Mouse (Mus musculus) embryonic facial prominence, embryonic 14.5 days (tissue): ENCODE results near the gene Gm43191. TPM values are rescaled to one million over a fixed set of nuclear protein-coding genes. Genes with fewer than 3 reads are reported as not detected.

Experiments used
- ATAC-seq: fragments of 200-750 bp; cut with Nextera tagmentation; 2 replicates; pipeline ENCODE4 v1.8.0; 2017; ENCODE audit warnings: low read depth, moderate number of reproducible peaks, moderate TSS enrichment
- DNase-seq: peaks from one replicate; pipeline ENCODE4 v3.0.0-alpha.2; 2015; ENCODE audit warnings: low spot score
- H3K27ac ChIP-seq: fragments of 300-500 bp; sonication (generic); replicated peaks from 2 replicates; pipeline ENCODE4 v1.5.1; 2014; ENCODE audit warnings: low read depth, mild to moderate bottlenecking, low read length, moderate library complexity
- H3K27me3 ChIP-seq: fragments of 300-500 bp; sonication (generic); replicated peaks from 2 replicates; pipeline ENCODE4 v1.6.1; 2014; ENCODE audit warnings: low read length; ENCODE audit not compliant: control insufficient read depth, insufficient read depth
- H3K36me3 ChIP-seq: fragments of 300-500 bp; sonication (generic); 2 replicates; pipeline ENCODE4 v1.6.1; 2014; ENCODE audit warnings: low read length, mixed read lengths; ENCODE audit not compliant: control insufficient read depth, insufficient read depth
- H3K4me1 ChIP-seq: fragments of 300-500 bp; sonication (generic); 2 replicates; pipeline ENCODE4 v1.6.1; 2014; ENCODE audit warnings: antibody characterized with exemption, low read length; ENCODE audit not compliant: control insufficient read depth, insufficient read depth
- H3K4me2 ChIP-seq: fragments of 300-500 bp; sonication (generic); 2 replicates; pipeline ENCODE4 v1.6.1; 2014; ENCODE audit warnings: low read depth, mild to moderate bottlenecking, low read length, moderate library complexity, mixed read lengths
- H3K4me3 ChIP-seq: fragments of 300-500 bp; sonication (generic); 2 replicates; pipeline ENCODE4 v1.5.1; 2014; ENCODE audit warnings: low read depth, mild to moderate bottlenecking, low read length
- H3K9ac ChIP-seq: fragments of 300-500 bp; sonication (generic); 2 replicates; pipeline ENCODE4 v1.6.1; 2014; ENCODE audit warnings: low read depth, mild to moderate bottlenecking, low read length, moderate library complexity, mixed read lengths
- H3K9me3 ChIP-seq: fragments of 300-500 bp; sonication (generic); 2 replicates; pipeline ENCODE4 v1.6.1; 2016; ENCODE audit warnings: low read length; ENCODE audit not compliant: control insufficient read depth
- WGBS: fragments of 180-500 bp; shearing (Covaris S2); extraction: QIAGEN DNeasy Blood & Tissue Kit; methylation state at CpG from one replicate; pipeline ENCODE4 v1.1.7; 2014; 5-methylcytosine and 5-hydroxymethylcytosine counted together
- polyA plus RNA-seq: library from polyadenylated mRNA; unstranded; fragments of >200 nt; fragmentation: Nextera tagmentation; extraction: Ambion mirVana; gene quantifications from 2 replicates; pipeline ENCODE4 v1.2.1, GENCODE M21; 2014

Gene Gm43191
- polyA plus RNA-seq, 1 experiment from 2014 or later, result not detected

- peak overlapping the region; percentile 82 for H3K4me2 ChIP-seq
- no peaks in the 10 kb centered on the region for H3K27me3 ChIP-seq
- under 1% methylated on average over 54 of the region's 85 CpGs for WGBS
Observed at GRCm38 (mm10) chr3:116711624-116712435, 30.8 kb upstream of the Gm43191 start.

GRCm38 (mm10) chr3:116710941-116711340, 29.9 kb upstream of the Gm43191 start:
- ATAC-seq (no peak), DNase-seq (peak; percentile 2)
- WGBS, result 50% methylated on average over 9 of the region's 9 CpGs

More at GRCm38 (mm10) chr3:116711624-116712435, 30.8 kb upstream of the Gm43191 start:
- Histone ChIP-seq H3K9me3 (no peaks in the 10 kb centered on the region), H3K9ac (peak overlapping the region; percentile 97), H3K4me1 (peaks cover 10% of the 10 kb centered on the region), H3K27ac (peak overlapping the region; percentile 71), H3K4me3 (peak overlapping the region; percentile 96), H3K36me3 (no peaks in the 10 kb centered on the region)
- ATAC-seq, result peak; percentile 92
- peak; percentile 67 for DNase-seq

GRCm38 (mm10) chr3:116705637-116706204, 24.7 kb upstream of the Gm43191 start:
- H3K27me3 ChIP-seq, result no peaks in the 10 kb centered on the region
- WGBS, result 94% methylated on average over 1 of the region's 1 CpGs
- ATAC-seq (no peak), DNase-seq (no peak)
- no peak overlapping the region for H3K27ac ChIP-seq
- no peak overlapping the region for H3K9ac ChIP-seq
- peaks cover under 1% of the 10 kb centered on the region for H3K4me1 ChIP-seq
- no peaks in the 10 kb centered on the region for H3K36me3 ChIP-seq
- H3K9me3 ChIP-seq, result no peaks in the 10 kb centered on the region
- no peak overlapping the region for H3K4me3 ChIP-seq
- no peak overlapping the region for H3K4me2 ChIP-seq

More at GRCm38 (mm10) chr3:116710941-116711340, 29.9 kb upstream of the Gm43191 start:
- no peaks in the 10 kb centered on the region for H3K27me3 ChIP-seq
- no peaks in the 10 kb centered on the region for H3K36me3 ChIP-seq
- no peaks in the 10 kb centered on the region for H3K9me3 ChIP-seq
- peak overlapping the region; percentile 82 for H3K4me2 ChIP-seq
- H3K4me3 ChIP-seq, result peak overlapping the region; percentile 96
- H3K4me1 ChIP-seq, result peaks cover 10% of the 10 kb centered on the region
- H3K27ac ChIP-seq, result no peak overlapping the region
- peak overlapping the region; percentile 97 for H3K9ac ChIP-seq

GRCm38 (mm10) chr3:116703835-116704234, 22.8 kb upstream of the Gm43191 start:
- no peaks in the 10 kb centered on the region for H3K36me3 ChIP-seq
- H3K4me2 ChIP-seq, result no peak overlapping the region
- H3K9ac ChIP-seq, result no peak overlapping the region
- DNase-seq (no peak), ATAC-seq (no peak)
- H3K27me3 ChIP-seq, result no peaks in the 10 kb centered on the region
- H3K9me3 ChIP-seq, result no peaks in the 10 kb centered on the region
- H3K4me3 ChIP-seq, result no peak overlapping the region
- WGBS, result 92% methylated on average over 5 of the region's 5 CpGs
- H3K4me1 ChIP-seq, result no peaks in the 10 kb centered on the region
- no peak overlapping the region for H3K27ac ChIP-seq

GRCm38 (mm10) chr3:116702647-116703272, 21.7 kb upstream of the Gm43191 start:
- H3K4me3 ChIP-seq, result no peak overlapping the region
- H3K9ac ChIP-seq, result no peak overlapping the region
- H3K4me1 ChIP-seq, result no peaks in the 10 kb centered on the region
- DNase-seq, result no peak
- H3K36me3 ChIP-seq, result no peaks in the 10 kb centered on the region
- ATAC-seq, result no peak
- no peak overlapping the region for H3K4me2 ChIP-seq
- H3K9me3 ChIP-seq, result no peaks in the 10 kb centered on the region
- H3K27me3 ChIP-seq, result no peaks in the 10 kb centered on the region
- no peak overlapping the region for H3K27ac ChIP-seq
- 93% methylated on average over 1 of the region's 1 CpGs for WGBS

- no peaks in the 10 kb centered on the region for H3K9me3 ChIP-seq
- H3K4me2 ChIP-seq, result no peak overlapping the region
- H3K4me1 ChIP-seq, result no peaks in the 10 kb centered on the region
- no peak overlapping the region for H3K27ac ChIP-seq
- H3K27me3 ChIP-seq, result no peaks in the 10 kb centered on the region
- 91% methylated on average over 4 of the region's 4 CpGs for WGBS
- ATAC-seq, result no peak
- DNase-seq, result no peak
- no peak overlapping the region for H3K9ac ChIP-seq
- H3K36me3 ChIP-seq, result no peaks in the 10 kb centered on the region
- H3K4me3 ChIP-seq, result no peak overlapping the region
Observed at GRCm38 (mm10) chr3:116701601-116702000, 20.5 kb upstream of the Gm43191 start.

- Histone ChIP-seq H3K4me1 (no peaks in the 10 kb centered on the region), H3K9me3 (no peaks in the 10 kb centered on the region), H3K36me3 (peaks cover 8% of the 10 kb centered on the region; the same call in 1 of the 2 replicates), H3K4me3 (no peak overlapping the region), H3K4me2 (no peak overlapping the region), H3K9ac (no peak overlapping the region), H3K27ac (no peak overlapping the region), H3K27me3 (no peaks in the 10 kb centered on the region)
- ATAC-seq (no peak), DNase-seq (peak; percentile 18)
- WGBS, result 65% methylated on average over 2 of the region's 2 CpGs
Observed at GRCm38 (mm10) chr3:116698786-116699185, 17.7 kb upstream of the Gm43191 start.

GRCm38 (mm10) chr3:116695666-116695985, 14.6 kb upstream of the Gm43191 start:
- whole genome bisulfite sequencing, result 86% methylated on average over 2 of the region's 2 CpGs
- ATAC-seq, result no peak
- H3K27ac ChIP-seq, result no peak overlapping the region
- H3K4me2 ChIP-seq, result no peak overlapping the region
- no peaks in the 10 kb centered on the region for H3K27me3 ChIP-seq
- no peak overlapping the region for H3K9ac ChIP-seq
- H3K4me1 ChIP-seq, result no peaks in the 10 kb centered on the region
- H3K36me3 ChIP-seq, result peaks cover 13% of the 10 kb centered on the region; the same call in 1 of the 2 replicates
- no peaks in the 10 kb centered on the region for H3K9me3 ChIP-seq
- no peak overlapping the region for H3K4me3 ChIP-seq
- no peak for DNase-seq
